8 mouse cellular contexts compared by ENCODE assay signal in genomic region chr11:78095144-78095516, GRCm38 (mm10). TPM values are rescaled to one million over a fixed set of nuclear protein-coding genes. Genes with fewer than 3 reads are reported as not detected.
DNase-seq lines count a peak whose midpoint lies in the region; ATAC-seq lines count a peak whose summit lies in the region.

No protein-coding gene starts in this region.

- no peak for ATAC-seq in kidney, embryonic 14.5 days (ENCODE audit: low FRiP score, low TSS enrichment)
- no peak for ATAC-seq in hindbrain, embryonic 15.5 days (ENCODE audit: low FRiP score, low read depth)
- no peak for ATAC-seq in midbrain, embryonic 15.5 days (replicated peaks)

- H3K4me2 ChIP-seq in kidney, embryonic 14.5 days (replicated peaks; ENCODE audit: low read depth, low read length) = peak overlapping the region; percentile 83
- peak overlapping the region; percentile 64 for H3K4me2 ChIP-seq in hindbrain, embryonic 15.5 days
- H3K4me2 ChIP-seq in midbrain, embryonic 15.5 days = peak overlapping the region; percentile 77

- H3K27ac ChIP-seq in kidney, embryonic 14.5 days (ENCODE audit: low read depth, low read length) = peak overlapping the region; percentile 34; the same call in 1 of the 2 replicates
- peak overlapping the region; percentile 89; the same call in 1 of the 2 replicates for H3K27ac ChIP-seq in brown adipose tissue, adult 24 weeks (replicated peaks; ENCODE audit: low read depth, low read length)
- peak overlapping the region; percentile 82 for H3K27ac ChIP-seq in hindbrain, embryonic 15.5 days (replicated peaks)
- H3K27ac ChIP-seq in midbrain, embryonic 15.5 days = peak overlapping the region; percentile 88

- no peak for DNase-seq in kidney, adult 9 months
- DNase-seq in adrenal gland, adult 18-20 months (ENCODE audit: low spot score in 2 of 2) = no peak
- DNase-seq in left cerebral cortex, adult 18-20 months (ENCODE audit: low spot score in 2 of 2) = no peak
- no peak for DNase-seq in right cerebral cortex, postnatal 4 days

- peak overlapping the region; percentile 88 for H3K9ac ChIP-seq in kidney, embryonic 14.5 days (ENCODE audit: low read depth, low read length)
- peak overlapping the region; percentile 75 for H3K9ac ChIP-seq in hindbrain, embryonic 15.5 days
- peak overlapping the region; percentile 88 for H3K9ac ChIP-seq in midbrain, embryonic 15.5 days

- H3K27me3 ChIP-seq in kidney, embryonic 14.5 days (ENCODE audit: control insufficient read depth, insufficient read depth, low read length) = no peaks in the 10 kb centered on the region
- no peaks in the 10 kb centered on the region for H3K27me3 ChIP-seq in hindbrain, embryonic 15.5 days
- H3K27me3 ChIP-seq in midbrain, embryonic 15.5 days (replicated peaks) = 0 out of 2 replicates have a peak, but pooled peaks cover 3% of the 10 kb centered on the region

- WGBS in kidney, embryonic 14.5 days = 29% methylated on average over 5 of the region's 5 CpGs
- WGBS in hindbrain, embryonic 15.5 days = 20% methylated on average over 5 of the region's 5 CpGs
- WGBS in midbrain, embryonic 15.5 days = 25% methylated on average over 5 of the region's 5 CpGs

- H3K36me3 ChIP-seq in kidney, embryonic 14.5 days (ENCODE audit: control insufficient read depth, insufficient read depth, low read length) = no peaks in the 10 kb centered on the region
- H3K36me3 ChIP-seq in hindbrain, embryonic 15.5 days = 0 out of 2 replicates have a peak, but pooled peaks cover 3% of the 10 kb centered on the region
- no peaks in the 10 kb centered on the region for H3K36me3 ChIP-seq in midbrain, embryonic 15.5 days (replicated peaks)

- H3K9me3 ChIP-seq in kidney, embryonic 14.5 days (ENCODE audit: control insufficient read depth, low read length) = no peaks in the 10 kb centered on the region
- no peaks in the 10 kb centered on the region for H3K9me3 ChIP-seq in hindbrain, embryonic 15.5 days
- H3K9me3 ChIP-seq in midbrain, embryonic 15.5 days = no peaks in the 10 kb centered on the region

- peak overlapping the region; percentile 86 for H3K4me3 ChIP-seq in kidney, embryonic 14.5 days (ENCODE audit: low read length)
- H3K4me3 ChIP-seq in brown adipose tissue, adult 24 weeks (ENCODE audit: insufficient read depth, low read depth, low read length) = peak overlapping the region; percentile 96
- H3K4me3 ChIP-seq in hindbrain, embryonic 15.5 days = peak overlapping the region; percentile 73
- peak overlapping the region; percentile 94 for H3K4me3 ChIP-seq in midbrain, embryonic 15.5 days

- H3K4me1 ChIP-seq in kidney, embryonic 14.5 days (ENCODE audit: control insufficient read depth, insufficient read depth, low read length) = peaks cover 17% of the 10 kb centered on the region; the same call in 1 of the 2 replicates
- peaks cover 9% of the 10 kb centered on the region; the same call in 1 of the 2 replicates for H3K4me1 ChIP-seq in brown adipose tissue, adult 24 weeks (ENCODE audit: control insufficient read depth, insufficient read depth, insufficient read length, low read length)
- H3K4me1 ChIP-seq in hindbrain, embryonic 15.5 days (replicated peaks) = peaks cover 30% of the 10 kb centered on the region
- peaks cover 31% of the 10 kb centered on the region for H3K4me1 ChIP-seq in midbrain, embryonic 15.5 days

RNA-seq across cellular contexts. Expression of gene Fam222b, which starts 0.7 kb away (rescaled TPM):
- polyA plus RNA-seq in kidney, embryonic 14.5 days (2014; fragmentation: Nextera tagmentation; extraction: Ambion mirVana) = 15.3 and 16.9 TPM in 2 replicates
- 5.8 and 7.5 TPM in 2 replicates for polyA plus RNA-seq in brown adipose tissue, adult 24 weeks (2012; ENCODE audit: insufficient read depth, insufficient read length, missing spikeins)
- 24.0 and 33.3 TPM in 2 replicates for polyA plus RNA-seq in hindbrain, embryonic 15.5 days (2015; fragmentation: Nextera tagmentation; extraction: Ambion mirVana)
- polyA plus RNA-seq in midbrain, embryonic 15.5 days (2015; fragmentation: Nextera tagmentation; extraction: Ambion mirVana) = 33.0 and 33.4 TPM in 2 replicates
- total RNA-seq in adrenal gland, adult 18-20 months (2021) = 10 to 100 TPM; 19.3 to 22.1 TPM
- total RNA-seq in left cerebral cortex, adult 18-20 months (2021) = 10 to 100 TPM; 29.5 to 30.0 TPM

RNA-seq across cellular contexts. Expression of gene Eral1, which starts 14.9 kb away (rescaled TPM):
- polyA plus RNA-seq in kidney, embryonic 14.5 days (2014; fragmentation: Nextera tagmentation; extraction: Ambion mirVana) = 35.2 and 40.1 TPM in 2 replicates
- polyA plus RNA-seq in brown adipose tissue, adult 24 weeks (2012; ENCODE audit: insufficient read depth, insufficient read length, missing spikeins) = 33.8 and 38.9 TPM in 2 replicates
- polyA plus RNA-seq in hindbrain, embryonic 15.5 days (2015; fragmentation: Nextera tagmentation; extraction: Ambion mirVana) = 30.9 and 32.5 TPM in 2 replicates
- 31.7 and 33.5 TPM in 2 replicates for polyA plus RNA-seq in midbrain, embryonic 15.5 days (2015; fragmentation: Nextera tagmentation; extraction: Ambion mirVana)
- total RNA-seq in adrenal gland, adult 18-20 months (2021) = 10 to 100 TPM; 27.8 to 31.7 TPM
- 10 to 100 TPM; 18.4 to 19.0 TPM for total RNA-seq in left cerebral cortex, adult 18-20 months (2021)

RNA-seq across cellular contexts. Expression of gene Flot2, which starts 57.4 kb away (rescaled TPM):
- polyA plus RNA-seq in kidney, embryonic 14.5 days (2014; fragmentation: Nextera tagmentation; extraction: Ambion mirVana) = 25.6 and 45.7 TPM in 2 replicates
- 74.4 and 110 TPM in 2 replicates for polyA plus RNA-seq in brown adipose tissue, adult 24 weeks (2012; ENCODE audit: insufficient read depth, insufficient read length, missing spikeins)
- polyA plus RNA-seq in hindbrain, embryonic 15.5 days (2015; fragmentation: Nextera tagmentation; extraction: Ambion mirVana) = 103 and 106 TPM in 2 replicates
- 76.7 and 80.4 TPM in 2 replicates for polyA plus RNA-seq in midbrain, embryonic 15.5 days (2015; fragmentation: Nextera tagmentation; extraction: Ambion mirVana)
- 10 to 100 TPM; 86.2 to 86.3 TPM for total RNA-seq in adrenal gland, adult 18-20 months (2021)
- 10 to 100 TPM; 93.0 to 93.2 TPM for total RNA-seq in left cerebral cortex, adult 18-20 months (2021)

Comparison
In these comparisons a context has a peak if more than half of its experiments do, and no peak if none do; other contexts are left out.
1. H3K27ac ChIP-seq: peak in every context shown above with its lines; median percentile 89 in brown adipose tissue, adult 24 weeks; 88 in midbrain, embryonic 15.5 days; 82 in hindbrain, embryonic 15.5 days; 34 in kidney, embryonic 14.5 days.